Mouse (Mus musculus) thymus, postnatal 4 days (tissue): ENCODE measurements around the gene Bin2.

ENCODE experiments used
- DNase-seq: peaks from one replicate; pipeline ENCODE4 v3.0.0; 2021

Gene Bin2

DNA sequence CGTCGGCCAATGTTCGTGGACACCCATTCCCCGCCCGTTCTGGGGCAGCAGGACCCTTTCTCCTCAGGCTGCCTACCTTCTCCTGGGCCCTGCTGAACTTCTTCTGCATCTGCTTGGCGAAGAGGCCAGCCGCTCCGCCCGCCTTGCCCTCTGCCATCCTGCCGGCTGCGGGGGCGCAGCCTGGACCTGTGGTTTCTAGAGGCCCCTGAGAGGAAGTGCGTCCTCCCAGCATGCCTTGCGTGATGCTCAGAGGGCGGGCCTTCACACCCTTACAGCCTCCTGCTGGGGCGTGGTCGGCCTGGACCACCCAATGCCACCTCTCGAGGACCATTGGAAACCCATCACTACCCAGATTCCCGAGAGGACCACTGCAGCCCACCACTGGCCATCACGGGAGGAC, at the start of gene Bin2:
Gene Bin2, minus strand, starts transcription at position 217 of the 400 bp plus-strand sequence.
- DNase-seq: peak; percentile 95

DNA sequence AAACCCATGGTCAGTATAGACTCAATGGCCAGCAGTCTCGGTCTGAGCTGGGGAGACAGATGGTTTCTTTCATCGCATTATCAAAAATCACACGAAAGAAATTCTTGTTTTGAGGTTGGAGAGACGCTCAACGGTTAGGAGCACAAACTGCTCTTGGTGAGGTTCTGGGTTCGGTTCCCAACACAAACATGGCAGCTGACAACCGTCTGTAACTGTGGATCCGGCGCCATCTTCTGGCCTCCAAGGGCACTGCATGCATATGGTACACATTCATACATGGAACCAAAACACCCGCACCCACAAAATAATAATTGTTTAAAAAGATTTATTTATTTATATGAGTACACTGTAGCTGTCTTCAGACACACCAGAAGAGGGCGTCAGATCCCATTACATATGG, 49.2 kb upstream of the Bin2 start:
- peak; percentile 67 for DNase-seq

DNA sequence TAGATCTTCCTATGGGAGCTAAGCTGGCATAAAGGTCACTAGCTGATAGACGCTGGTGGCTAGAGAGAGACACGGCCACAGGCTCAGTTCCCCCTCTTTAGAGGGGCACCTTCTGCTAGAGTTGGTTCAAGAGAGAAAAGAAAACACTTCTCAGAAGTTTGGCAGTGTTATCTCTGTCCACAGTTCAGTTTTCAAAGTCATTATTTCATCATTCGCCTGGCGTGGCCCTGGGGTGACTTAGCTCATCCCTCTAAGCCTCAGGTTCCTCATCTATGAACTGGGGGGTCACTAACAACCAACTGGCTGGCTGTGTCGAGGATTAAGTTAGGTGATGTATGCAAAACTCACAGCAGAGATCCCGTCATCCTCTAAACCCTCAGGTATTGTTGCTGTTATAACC, 48.6 kb upstream of the Bin2 start:
- no peak for DNase-seq

DNA sequence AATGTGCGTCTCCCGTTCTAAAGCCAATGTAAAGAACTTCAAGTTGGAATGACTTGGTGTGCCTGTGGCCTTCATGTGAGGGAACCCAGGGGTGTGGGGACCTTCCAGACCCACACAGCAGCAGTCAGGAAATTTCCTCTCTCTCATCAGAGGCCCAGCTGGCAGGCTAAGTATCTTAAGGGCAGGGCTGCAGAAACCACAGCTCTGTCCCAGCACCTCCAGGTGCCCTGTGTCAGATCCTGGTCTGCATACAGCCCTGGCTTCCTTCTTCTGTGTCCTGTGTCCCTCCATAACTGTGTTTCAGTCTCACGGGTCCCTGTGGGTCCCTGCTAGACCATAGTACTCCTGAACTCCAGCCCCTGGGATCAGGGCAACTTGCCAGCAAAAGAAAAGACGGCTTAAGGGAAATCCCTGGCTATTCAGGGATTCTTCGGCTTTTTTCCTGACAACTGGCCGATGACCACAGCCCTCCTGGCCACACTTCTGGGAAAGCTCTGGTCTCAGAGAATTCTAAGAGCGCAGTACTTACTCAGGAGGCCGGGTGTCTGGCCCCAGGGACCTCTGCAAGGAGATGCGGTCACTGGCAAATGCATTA, 46.1 kb upstream of the Bin2 start:
- no peak for DNase-seq

DNA sequence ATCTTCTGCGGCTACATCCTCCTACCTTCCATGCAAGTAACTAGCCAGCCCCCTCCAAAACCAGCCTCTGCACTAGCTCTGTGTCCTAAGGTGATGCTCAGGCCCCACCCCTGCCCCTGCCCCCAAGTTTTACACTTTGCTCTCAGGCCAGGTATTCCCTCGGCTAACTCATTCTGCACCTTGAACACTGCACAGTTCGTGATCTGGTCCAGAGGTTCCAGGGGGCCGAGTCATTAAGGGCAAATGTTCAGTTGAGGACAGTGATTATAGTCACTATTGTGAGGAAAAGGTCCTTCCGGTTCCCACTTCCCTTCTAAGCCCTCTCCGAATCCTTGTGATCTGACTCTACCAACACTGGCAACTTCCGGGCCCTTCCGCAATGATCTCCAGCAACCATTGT, 45.1 kb upstream of the Bin2 start:
- DNase-seq: no peak

DNA sequence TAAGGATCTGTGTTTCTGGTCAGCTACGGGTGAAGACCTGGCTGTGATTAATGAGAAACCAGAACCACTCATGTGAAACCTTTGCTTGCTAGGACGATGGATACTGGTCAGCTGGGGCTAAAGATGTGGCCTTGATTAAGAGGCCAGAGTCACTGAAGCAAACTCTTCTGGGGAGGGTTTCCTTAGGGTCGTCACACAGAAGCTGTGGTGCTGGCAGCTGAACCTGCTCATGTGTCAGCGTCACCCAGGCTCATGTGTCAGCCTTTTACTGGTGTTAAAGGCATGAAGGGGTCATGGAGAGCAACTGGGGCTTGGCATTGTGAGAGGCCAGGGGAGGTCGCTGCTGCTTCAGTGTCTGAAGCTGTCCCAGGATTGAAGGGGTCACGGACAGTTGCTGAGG, 41.5 kb upstream of the Bin2 start:
- DNase-seq: no peak

DNA sequence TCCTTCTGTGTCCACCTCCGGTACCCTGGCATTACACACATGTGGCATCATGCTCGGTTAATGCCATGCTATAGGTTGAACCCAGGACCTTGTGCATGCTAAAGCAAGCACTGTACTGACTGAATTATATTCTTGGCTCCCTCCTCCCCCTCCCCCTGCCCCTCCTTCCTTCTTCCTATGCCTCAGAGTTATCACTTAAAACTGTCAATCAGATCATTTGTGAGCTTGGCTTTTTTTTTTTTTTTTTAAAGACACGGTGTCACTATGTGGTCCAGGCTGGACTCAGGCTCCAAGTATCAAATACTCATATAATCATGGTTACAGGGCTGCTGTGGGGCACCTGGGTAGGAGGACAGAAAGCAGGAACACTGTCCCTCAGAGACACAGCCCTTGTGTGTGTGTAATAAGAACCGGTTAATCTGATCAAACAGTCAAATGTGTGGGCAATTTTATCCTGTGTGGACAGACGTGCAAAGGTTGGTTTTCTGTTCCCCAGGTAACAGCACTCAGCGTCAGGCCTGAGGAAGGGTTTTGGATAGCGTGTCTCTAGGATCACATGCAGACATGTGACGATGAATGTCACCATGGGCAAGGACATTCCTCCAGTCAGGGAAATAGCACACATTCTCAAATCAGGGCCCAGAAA, 39.2 kb upstream of the Bin2 start:
- no peak for DNase-seq

DNA sequence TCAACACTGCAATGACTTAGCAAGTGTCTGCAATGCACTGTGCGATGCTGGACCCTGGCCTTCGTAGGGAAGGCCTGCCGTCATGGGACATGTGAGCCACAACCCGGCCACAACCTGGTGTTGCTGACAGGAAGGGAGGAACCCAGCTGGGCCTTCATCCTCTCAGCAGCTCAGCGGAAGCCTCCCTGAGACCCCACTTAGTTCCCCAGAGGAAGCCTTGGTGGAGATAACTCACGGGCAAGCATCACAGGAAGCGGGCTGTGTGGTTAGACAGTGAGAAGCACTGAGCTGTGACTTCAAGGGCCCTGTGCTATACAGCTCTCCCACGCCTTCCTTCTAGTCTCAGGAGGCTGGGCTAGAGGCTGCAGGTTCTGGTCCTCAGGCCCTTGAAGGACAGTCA, 36.9 kb upstream of the Bin2 start:
- DNase-seq: peak; percentile 77

DNA sequence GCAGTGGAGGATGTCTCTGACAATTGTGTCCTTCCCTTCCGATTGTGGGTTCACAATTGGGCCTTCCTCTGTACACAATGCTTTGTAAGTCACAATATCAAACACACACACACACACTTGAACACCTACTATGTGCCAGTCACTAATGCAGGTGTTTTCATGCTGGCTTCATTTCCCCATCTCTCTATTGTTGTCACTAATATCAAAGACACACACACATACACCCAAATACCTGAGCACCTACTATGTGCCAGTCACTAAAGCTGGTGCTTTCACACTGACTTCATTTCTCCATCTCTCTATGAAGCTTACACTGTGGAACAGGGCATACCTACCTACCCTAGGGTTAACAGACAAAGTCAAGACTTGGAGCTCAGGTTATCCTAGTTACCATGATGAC, 36.0 kb upstream of the Bin2 start:
- no peak for DNase-seq

DNA sequence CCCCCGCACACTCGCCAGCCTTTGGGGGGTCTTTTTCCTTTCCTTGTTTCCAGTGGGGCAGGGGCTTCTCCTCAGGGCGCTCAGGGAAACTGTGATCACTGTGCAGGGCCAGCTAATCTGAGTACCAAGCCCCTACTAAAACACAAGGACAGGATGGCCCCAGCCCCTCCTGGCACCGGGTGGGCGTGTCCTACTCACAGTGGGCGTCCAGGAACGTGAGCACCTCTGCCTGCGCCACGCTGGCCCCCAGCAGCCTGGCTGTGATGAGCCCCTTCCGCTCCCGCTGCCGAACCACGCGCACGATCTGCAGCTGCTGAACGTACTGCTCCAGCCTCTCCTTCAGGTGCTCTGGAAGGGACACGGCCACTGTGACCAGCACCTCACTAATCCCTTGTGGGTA, 34.6 kb upstream of the Bin2 start:
- peak; percentile 69 for DNase-seq

DNA sequence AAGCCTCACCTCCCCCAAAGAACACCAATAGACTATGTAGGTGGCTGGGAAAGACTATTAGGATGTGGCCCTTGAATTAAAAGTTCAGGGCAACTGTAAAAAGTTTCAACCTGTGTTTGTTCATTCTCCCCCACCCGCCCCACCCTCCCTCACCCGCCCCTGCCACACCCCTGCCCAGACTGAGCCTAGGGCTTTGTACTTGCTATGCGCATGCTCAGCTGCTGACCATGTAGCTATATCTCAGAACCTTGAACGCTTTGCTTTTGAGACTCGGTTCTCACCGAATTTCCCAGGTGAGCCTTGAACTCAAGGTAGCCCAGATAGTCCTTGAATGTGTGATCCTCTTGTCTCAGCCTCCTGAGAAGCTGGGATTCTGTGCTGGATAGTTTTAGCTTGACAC, 32.5 kb upstream of the Bin2 start:
- no peak for DNase-seq

DNA sequence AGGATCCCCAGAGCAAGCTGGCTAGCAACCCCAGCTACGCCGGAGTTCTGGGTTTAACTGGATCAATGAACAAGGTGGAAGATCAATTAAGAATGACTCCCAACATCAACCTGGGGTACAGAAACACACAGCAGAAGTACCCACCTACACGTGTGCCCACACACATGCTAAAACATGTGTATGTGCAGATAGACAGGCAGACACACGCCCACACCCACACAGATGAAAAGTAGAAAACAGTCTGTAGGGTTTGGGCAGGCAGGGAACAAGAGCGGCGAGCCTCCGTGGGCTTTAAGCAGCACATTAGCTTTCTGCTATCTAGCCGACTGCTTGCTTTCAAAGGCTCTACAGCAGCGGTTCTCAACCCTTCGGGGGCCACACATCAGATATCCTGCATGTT, 31.8 kb upstream of the Bin2 start:
- DNase-seq: peak; percentile 46

DNA sequence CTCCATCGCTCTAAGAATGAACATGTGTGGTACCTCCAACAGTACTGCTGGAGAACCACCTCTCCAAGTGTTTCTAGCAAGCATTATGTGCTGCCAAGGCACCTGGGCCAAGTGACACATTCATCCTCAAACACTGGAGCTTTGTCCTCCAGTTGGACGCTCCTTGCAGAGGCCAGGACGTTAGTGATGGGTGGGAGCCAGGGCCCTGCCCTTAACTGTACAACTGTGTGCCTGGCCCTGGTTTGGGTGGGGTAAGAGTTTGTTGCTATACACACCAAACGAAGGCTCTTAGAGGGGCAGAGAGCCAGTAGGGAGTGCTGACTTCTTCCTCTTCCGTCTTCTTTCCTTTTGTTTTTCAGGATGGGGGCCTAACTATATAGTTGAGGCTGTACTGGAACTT, 31.1 kb upstream of the Bin2 start:
- DNase-seq: no peak

DNA sequence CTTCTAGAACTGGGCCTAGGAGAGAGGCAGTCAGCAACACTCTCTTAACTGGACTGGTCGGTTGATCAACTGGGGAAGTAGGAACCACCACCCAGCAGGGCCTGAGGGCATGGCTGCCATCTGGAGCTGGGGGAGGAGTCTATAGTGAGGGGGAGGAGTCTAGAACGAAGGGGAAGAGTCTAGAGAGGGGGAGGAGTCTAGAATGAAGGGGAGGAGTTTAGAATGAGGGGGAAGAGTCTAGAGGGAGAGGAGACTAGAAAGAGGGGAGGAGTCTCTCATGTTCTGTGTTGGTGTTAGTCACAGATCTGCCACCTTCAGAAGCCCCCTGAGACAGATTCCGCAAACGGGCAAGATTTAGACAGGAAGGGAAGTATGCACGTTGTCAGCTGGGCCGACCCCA, 30.0 kb upstream of the Bin2 start:
- DNase-seq: no peak

DNA sequence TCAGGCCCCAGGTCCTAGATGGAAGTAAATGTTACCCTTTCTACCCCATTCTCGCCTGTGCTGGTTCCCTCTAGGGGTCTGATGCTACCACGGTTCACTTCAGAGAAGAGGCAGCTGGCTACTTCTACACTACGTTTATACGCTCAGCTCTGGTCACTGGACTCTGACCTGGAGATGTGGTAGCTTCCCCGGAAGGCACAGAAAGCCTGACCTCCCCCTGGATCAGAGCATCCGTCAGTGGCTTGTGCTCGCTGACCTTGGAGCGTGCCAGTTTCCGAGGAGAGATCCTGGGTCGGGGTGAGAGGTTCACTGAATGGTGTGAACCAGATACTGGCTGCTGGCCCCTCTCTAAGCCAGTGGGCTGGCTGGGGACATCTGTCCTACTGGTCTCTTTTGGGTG, 28.7 kb upstream of the Bin2 start:
- DNase-seq: no peak

DNA sequence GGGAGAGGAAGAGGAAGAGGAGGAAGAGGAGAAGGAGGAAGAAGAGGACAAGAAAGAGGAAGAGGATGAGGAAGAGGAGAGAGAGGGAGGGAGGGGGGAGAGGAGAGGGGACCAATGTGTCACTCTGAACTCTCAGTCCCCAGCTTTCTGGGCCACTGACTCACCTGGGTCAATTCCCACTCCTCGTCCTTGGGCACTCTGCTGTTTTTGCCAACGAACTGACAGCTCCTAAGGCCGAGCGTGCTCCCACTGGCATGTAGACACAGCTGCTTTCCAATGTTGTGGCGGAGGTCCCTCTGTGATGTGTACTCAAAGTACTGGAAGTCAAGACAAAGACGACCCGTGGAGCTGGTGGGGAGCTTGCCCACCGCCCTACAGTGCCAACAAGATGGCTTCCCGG, 25.1 kb upstream of the Bin2 start:
- no peak for DNase-seq

DNA sequence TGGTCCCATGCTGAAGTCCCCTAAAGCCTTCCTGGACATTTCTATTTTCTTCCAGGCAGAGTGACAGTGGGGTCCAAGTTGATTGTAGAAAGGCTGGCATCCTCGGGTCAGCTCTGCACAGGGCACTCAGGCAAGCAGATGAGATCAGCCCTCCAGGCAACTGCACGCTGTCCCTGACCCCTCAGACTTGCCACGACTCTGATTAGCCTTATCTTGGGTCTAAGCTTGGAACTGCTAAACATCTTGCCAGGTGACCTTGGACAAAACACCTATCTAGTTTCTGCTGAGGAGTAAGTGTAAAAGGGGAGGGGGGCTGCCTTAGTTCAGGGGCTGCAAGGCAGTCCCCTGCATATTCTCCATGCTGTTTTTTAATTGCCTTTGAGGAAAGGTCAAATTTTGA, 22.6 kb upstream of the Bin2 start:
- no peak for DNase-seq

DNA sequence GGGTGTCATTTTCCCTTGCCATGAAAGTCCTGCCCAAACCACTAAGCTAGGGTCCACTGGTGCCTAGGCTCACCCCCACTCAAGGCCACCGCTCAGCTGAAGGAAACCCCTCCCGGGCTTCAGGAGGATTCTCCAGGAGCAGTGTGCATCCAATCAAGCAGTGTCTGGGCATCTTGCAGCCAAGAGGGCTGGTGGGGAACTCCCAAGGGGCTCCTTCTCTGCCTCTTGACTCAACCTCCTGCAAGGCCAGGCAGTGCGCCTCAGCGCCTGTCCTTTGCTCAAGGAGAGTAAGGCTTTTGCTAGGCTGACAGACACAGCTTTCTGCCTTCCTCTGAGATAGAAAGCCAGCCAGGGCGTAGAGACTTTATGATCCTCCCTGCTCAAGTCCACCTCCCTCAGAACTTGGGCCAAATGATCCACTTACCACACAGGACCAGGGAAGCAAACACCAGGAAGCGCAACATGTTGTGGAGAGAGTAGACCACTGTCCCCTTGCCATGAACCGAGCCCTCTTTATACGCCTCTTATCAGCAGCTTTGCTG, 18.1 kb upstream of the Bin2 start, which contains the start of gene Cela1:
Gene Cela1, minus strand, starts transcription at position 492 of the 542 bp plus-strand sequence.
- DNase-seq: peak; percentile 40

DNA sequence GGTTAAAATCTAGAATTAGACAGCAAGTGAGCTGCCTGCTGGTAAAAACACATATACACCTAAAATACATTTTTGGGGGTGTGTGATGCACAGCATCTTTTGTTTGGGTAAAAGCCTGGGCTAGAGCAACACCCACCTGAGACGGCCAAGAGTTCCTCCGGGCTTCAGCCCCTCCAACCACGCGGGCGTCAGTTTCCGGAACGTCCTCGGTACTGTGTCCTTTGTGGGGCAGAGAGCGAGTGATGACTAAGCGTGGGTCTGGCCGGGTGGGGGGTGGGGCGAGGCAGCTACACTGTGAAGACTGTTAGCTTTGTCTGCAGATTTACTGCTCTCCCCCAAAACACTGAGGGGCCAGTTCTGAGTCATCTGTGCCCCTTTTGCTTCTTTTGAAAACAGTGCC, 17.6 kb upstream of the Bin2 start:
- peak; percentile 43 for DNase-seq

DNA sequence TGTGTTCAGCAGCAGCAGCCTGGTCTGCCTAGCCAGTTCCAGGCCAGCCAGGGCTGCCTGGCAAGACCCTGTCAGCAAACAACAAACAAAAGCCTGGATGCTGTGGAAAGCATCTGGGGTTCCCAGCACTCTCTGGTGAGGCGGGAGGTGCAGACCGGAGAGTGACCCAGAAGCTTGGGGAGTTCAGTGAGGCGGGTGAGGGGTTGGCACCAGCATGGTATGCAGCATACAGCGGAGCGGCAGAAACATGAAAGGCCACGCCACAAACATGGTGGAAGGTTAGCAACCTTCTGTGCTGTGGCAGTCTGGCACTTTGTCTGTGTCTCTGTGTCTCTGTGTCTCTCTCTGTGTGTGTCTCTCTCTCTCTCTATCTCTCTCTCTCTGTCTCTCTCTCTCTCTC, 17.1 kb upstream of the Bin2 start:
- DNase-seq: no peak

DNA sequence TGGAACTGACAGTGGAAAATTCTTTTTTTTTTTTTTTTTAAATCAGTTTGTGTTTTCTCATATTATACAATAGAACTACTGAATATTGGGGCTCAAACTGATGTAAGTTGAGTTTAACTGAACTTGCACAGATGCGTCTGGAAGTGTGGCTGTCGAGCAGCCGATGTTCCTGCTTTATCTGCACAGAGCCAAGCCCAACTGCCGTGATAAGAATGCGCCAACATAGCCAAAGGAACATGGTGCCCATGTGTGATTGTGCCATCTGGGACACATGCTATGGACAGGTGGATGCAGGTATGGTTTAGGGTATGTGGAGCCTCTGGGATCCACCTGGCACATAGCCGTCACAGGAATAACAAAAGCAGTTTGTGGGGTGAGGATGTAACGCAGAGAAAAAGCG, 16.5 kb upstream of the Bin2 start:
- DNase-seq: no peak

DNA sequence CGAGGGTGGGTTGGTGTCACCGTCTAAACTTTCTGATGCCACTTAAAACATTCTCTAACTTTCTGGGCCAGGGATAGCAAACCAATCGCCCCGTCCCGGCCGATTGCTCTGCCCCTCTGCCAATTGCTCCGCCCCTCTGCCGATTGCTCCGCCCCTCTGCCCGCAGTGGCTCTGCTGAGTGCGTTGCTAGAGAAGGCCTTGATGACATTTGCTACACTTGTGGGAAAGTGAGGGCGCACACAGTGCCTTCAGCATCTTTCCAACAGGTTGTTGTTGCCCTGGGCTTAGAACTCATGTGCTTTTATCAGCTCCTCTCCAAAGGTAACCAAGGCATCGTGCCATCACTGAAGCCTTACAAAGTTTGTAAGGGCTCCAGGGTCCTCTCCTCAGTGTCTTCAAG, 15.9 kb upstream of the Bin2 start:
- DNase-seq: peak; percentile 45

DNA sequence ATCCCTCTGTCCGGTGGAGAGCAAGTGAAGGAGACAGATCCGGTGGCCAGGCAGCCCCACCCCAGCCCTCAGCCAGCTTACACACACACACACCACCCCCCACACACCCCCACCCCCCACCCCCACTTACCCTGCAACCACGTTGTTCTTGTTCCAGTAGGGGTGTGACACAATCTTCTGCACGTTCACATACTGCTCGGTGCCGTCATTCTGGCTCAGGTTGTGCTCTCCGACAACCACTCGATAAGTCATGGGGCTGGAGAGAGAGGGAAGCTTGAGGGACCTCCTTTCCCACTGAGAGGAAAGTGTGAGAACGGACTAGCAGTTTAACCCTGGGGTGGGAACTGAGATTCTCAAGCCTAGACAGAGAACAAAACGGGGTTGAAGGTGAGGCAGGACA, 15.1 kb upstream of the Bin2 start:
- no peak for DNase-seq

DNA sequence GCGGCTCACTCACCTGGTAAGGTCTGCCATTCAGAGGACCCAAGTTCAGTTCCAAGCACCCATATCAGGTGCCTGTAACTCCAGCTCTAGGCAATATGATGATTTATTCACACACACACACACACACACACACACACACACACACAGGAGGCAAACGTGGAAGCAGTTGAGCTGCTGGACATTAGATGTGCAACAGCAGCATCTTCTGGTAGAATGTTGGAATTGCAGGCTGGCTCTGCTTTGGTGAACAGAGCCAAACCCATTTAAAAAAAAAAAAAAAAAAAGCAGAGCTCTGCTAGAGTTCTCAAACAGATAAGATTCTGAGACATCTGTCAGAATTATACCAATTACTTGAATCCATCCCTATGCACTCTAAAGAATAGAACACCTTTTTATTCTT, 13.7 kb upstream of the Bin2 start:
- DNase-seq: peak; percentile 89

DNA sequence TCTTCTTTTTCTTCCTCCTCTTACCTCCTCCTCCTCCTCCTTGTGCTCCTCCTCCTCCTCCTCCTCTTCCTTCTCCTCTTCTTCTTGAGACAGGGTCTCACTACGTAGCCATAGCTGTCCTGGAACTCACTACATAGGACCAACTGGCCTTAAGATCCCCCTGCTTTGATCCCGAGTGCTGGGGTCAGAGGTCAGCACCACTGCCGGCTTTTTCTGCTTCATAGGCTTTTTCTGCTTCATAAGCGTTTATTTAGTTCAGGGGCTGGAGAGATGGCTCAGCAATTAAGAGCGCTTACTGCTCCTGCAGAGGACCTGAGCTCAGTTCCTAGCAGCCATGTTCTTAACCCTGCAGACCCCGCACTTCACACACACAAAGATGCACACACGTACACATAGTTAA, 12.4 kb upstream of the Bin2 start:
- no peak for DNase-seq
